Mouse (Mus musculus) stomach, postnatal 0 days (tissue): ENCODE results near the gene Cand1. TPM values are rescaled to one million over a fixed set of nuclear protein-coding genes. Genes with fewer than 3 reads are reported as not detected.

Source experiments
- ATAC-seq: fragments of 200-750 bp; cut with Nextera tagmentation; 2 replicates; pipeline ENCODE4 v1.8.0; 2017; ENCODE audit not compliant: low FRiP score, low TSS enrichment
- DNase-seq: peaks from one replicate; pipeline ENCODE4 v3.0.0-alpha.2; 2016; ENCODE audit warnings: low spot score
- H3K27ac ChIP-seq: fragments of 300-500 bp; sonication (generic); replicated peaks from 2 replicates; pipeline ENCODE4 v1.5.1; 2014; ENCODE audit warnings: mild to moderate bottlenecking, control low read depth
- H3K27me3 ChIP-seq: fragments of 300-500 bp; sonication (generic); 2 replicates; pipeline ENCODE4 v1.6.1; 2014; ENCODE audit warnings: low read length; ENCODE audit not compliant: control insufficient read depth, insufficient read depth
- H3K36me3 ChIP-seq: fragments of 300-500 bp; sonication (generic); 2 replicates; pipeline ENCODE4 v1.6.1; 2014; ENCODE audit warnings: low read length, mixed read lengths; ENCODE audit not compliant: control insufficient read depth, insufficient read depth
- H3K4me1 ChIP-seq: fragments of 300-500 bp; sonication (generic); replicated peaks from 2 replicates; pipeline ENCODE4 v1.6.1; 2014; ENCODE audit warnings: antibody characterized with exemption; ENCODE audit not compliant: control insufficient read depth, insufficient read depth
- H3K4me2 ChIP-seq: fragments of 300-500 bp; sonication (generic); replicated peaks from 2 replicates; pipeline ENCODE4 v1.6.1; 2014; ENCODE audit warnings: low read depth, mild to moderate bottlenecking, control low read depth, moderate library complexity
- H3K4me3 ChIP-seq: fragments of 300-500 bp; sonication (generic); 2 replicates; pipeline ENCODE4 v1.5.1; 2014; ENCODE audit warnings: low read depth, low read length, control low read depth
- H3K9ac ChIP-seq: fragments of 300-500 bp; sonication (generic); 2 replicates; pipeline ENCODE4 v1.6.1; 2014; ENCODE audit warnings: mild to moderate bottlenecking, low read length, control low read depth, mixed read lengths
- H3K9me3 ChIP-seq: fragments of 300-500 bp; sonication (generic); 2 replicates; pipeline ENCODE4 v1.6.1; 2016; ENCODE audit warnings: low read length; ENCODE audit not compliant: control insufficient read depth
- CTCF ChIP-seq: IDR thresholded peaks from 2 replicates; pipeline ENCODE4 v1.5.1; 2016; ENCODE audit warnings: antibody characterized with exemption, low read depth, mild to moderate bottlenecking, moderate library complexity
- EP300 ChIP-seq: optimal IDR thresholded peaks from 2 replicates; pipeline ENCODE3; 2016; ENCODE audit warnings: antibody characterized with exemption
- WGBS: fragments of 180-500 bp; shearing (Covaris S2); extraction: QIAGEN DNeasy Blood & Tissue Kit; methylation state at CpG from one replicate; pipeline ENCODE4 v1.1.7; 2014; 5-methylcytosine and 5-hydroxymethylcytosine counted together
- polyA plus RNA-seq: library from polyadenylated mRNA; unstranded; fragments of >200 nt; fragmentation: Nextera tagmentation; extraction: Ambion mirVana; gene quantifications from 2 replicates; pipeline ENCODE4 v1.2.1, GENCODE M21; 2015

Cand1 gene
- polyA plus RNA-seq, 1 experiment from 2014 or later = 15.0 TPM

- ATAC-seq = no peak; the same call in 1 of the 2 replicates
- Histone ChIP-seq H3K27ac (peak overlapping the region; percentile 99), H3K4me3 (peak overlapping the region; percentile 97), H3K36me3 (no peaks in the 10 kb centered on the region), H3K4me2 (peak overlapping the region; percentile 71), H3K4me1 (no peaks in the 10 kb centered on the region), H3K9me3 (no peaks in the 10 kb centered on the region), H3K9ac (peak overlapping the region; percentile 98), H3K27me3 (no peaks in the 10 kb centered on the region)
- DNase-seq = no peak
- no peak for TF ChIP-seq EP300
- no peak for TF ChIP-seq CTCF
- WGBS = 2% methylated on average over 8 of the region's 37 CpGs
Observed at GRCm38 (mm10) chr10:119239633-119239968, 254 bp downstream of the Cand1 start.

GRCm38 (mm10) chr10:119238985-119239631 lies 747 bp downstream of the Cand1 start:
- Histone ChIP-seq H3K4me3 (peak overlapping the region; percentile 97), H3K27ac (peak overlapping the region; percentile 99), H3K4me2 (peak overlapping the region; percentile 71), H3K27me3 (no peaks in the 10 kb centered on the region), H3K9ac (peak overlapping the region; percentile 98), H3K9me3 (no peaks in the 10 kb centered on the region), H3K36me3 (no peaks in the 10 kb centered on the region), H3K4me1 (no peaks in the 10 kb centered on the region)
- TF ChIP-seq CTCF (0 out of 2 replicates have a peak, but pooled peaks have one; percentile 4), EP300 (peak; percentile 24)
- DNase-seq = peak; percentile 61
- peak; percentile 1; the same call in 1 of the 2 replicates for ATAC-seq
- 0% methylated on average over 43 of the region's 54 CpGs for WGBS

GRCm38 (mm10) chr10:119231526-119231925 lies 8.3 kb downstream of the Cand1 start:
- WGBS = 66% methylated on average over 5 of the region's 5 CpGs
- Histone ChIP-seq H3K36me3 (no peaks in the 10 kb centered on the region), H3K27me3 (no peaks in the 10 kb centered on the region), H3K4me2 (no peak overlapping the region), H3K4me3 (no peak overlapping the region), H3K4me1 (0 out of 2 replicates have a peak, but pooled peaks cover 4% of the 10 kb centered on the region), H3K9me3 (no peaks in the 10 kb centered on the region), H3K9ac (no peak overlapping the region), H3K27ac (no peak overlapping the region)
- TF ChIP-seq EP300 (no peak), CTCF (no peak)
- no peak for ATAC-seq
- DNase-seq = no peak

GRCm38 (mm10) chr10:119230703-119231102 lies 9.2 kb downstream of the Cand1 start:
- H3K9me3 ChIP-seq = no peaks in the 10 kb centered on the region
- H3K4me1 ChIP-seq = 0 out of 2 replicates have a peak, but pooled peaks cover 4% of the 10 kb centered on the region
- H3K4me2 ChIP-seq = no peak overlapping the region
- no peaks in the 10 kb centered on the region for H3K27me3 ChIP-seq
- no peak for ATAC-seq
- H3K4me3 ChIP-seq = no peak overlapping the region
- H3K27ac ChIP-seq = no peak overlapping the region
- DNase-seq = no peak
- TF ChIP-seq EP300 (no peak), CTCF (no peak)
- H3K36me3 ChIP-seq = 0 out of 2 replicates have a peak, but pooled peaks cover 2% of the 10 kb centered on the region
- H3K9ac ChIP-seq = no peak overlapping the region
- WGBS = 81% methylated on average over 4 of the region's 4 CpGs

- Histone ChIP-seq H3K27ac (no peak overlapping the region), H3K27me3 (no peaks in the 10 kb centered on the region), H3K9ac (no peak overlapping the region), H3K4me1 (0 out of 2 replicates have a peak, but pooled peaks cover 4% of the 10 kb centered on the region), H3K36me3 (peaks cover 2% of the 10 kb centered on the region; the same call in 1 of the 2 replicates), H3K9me3 (no peaks in the 10 kb centered on the region), H3K4me2 (no peak overlapping the region), H3K4me3 (no peak overlapping the region)
- ATAC-seq = no peak
- 53% methylated on average over 5 of the region's 5 CpGs for WGBS
- TF ChIP-seq CTCF (no peak), EP300 (no peak)
- no peak for DNase-seq
Observed at GRCm38 (mm10) chr10:119230074-119230669, 9.7 kb downstream of the Cand1 start.

GRCm38 (mm10) chr10:119223686-119224085 lies 16.2 kb downstream of the Cand1 start:
- Histone ChIP-seq H3K36me3 (peaks cover 8% of the 10 kb centered on the region), H3K9ac (no peak overlapping the region), H3K27ac (no peak overlapping the region), H3K4me1 (no peaks in the 10 kb centered on the region), H3K9me3 (no peaks in the 10 kb centered on the region), H3K4me3 (no peak overlapping the region), H3K4me2 (no peak overlapping the region), H3K27me3 (no peaks in the 10 kb centered on the region)
- DNase-seq = no peak
- 83% methylated on average over 4 of the region's 4 CpGs for WGBS
- no peak for ATAC-seq
- no peak for TF ChIP-seq CTCF
- TF ChIP-seq EP300 = no peak
